Mouse (Mus musculus): ENCODE results near the gene Eva1c.

GRCm38 (mm10) chr16:90933534-90934176 is 107.1 kb downstream of the Eva1c start:
- no peak for TF ChIP-seq GATA1 (IDR thresholded peaks at IDR 0.05; ENCODE audit: borderline replicate concordance, low read length)
- no peak for TF ChIP-seq CTCF (IDR thresholded peaks at IDR 0.05; ENCODE audit: low read depth, low read length)
- no peak for TF ChIP-seq POLR2AphosphoS5 (IDR thresholded peaks at IDR 0.05; ENCODE audit: insufficient replicate concordance, low read depth, low read length)
